Mouse (Mus musculus): ENCODE data around the gene Rdh16. TPM values are rescaled to one million over a fixed set of nuclear protein-coding genes. Genes with fewer than 3 reads are reported as not detected.
"Not testable (repeated sequence)": the region's sequence is repeated elsewhere in the genome, so short reads cannot be mapped to it uniquely, and the experiment has no call there.

The Rdh16 gene
- 0.04 TPM in 1 of 2 replicates, not detected in the other for polyA plus RNA-seq (2012; rRNA removed)

GRCm38 (mm10) chr10:127800891-127801290 is at the start of gene Rdh16:
Gene Rdh16 (plus strand): TSS chr10:127801152.
- 90% methylated on average over 6 of the region's 6 CpGs for WGBS
- no peak within 1 kb of the TSS for H3K4me3 ChIP-seq (ENCODE audit: extremely low read depth, insufficient read depth, insufficient read length)
- no peak for TF ChIP-seq CTCF (IDR thresholded peaks at IDR 0.05; ENCODE audit: extremely low read depth, insufficient read depth, insufficient read length, insufficient replicate concordance)
- no peak for TF ChIP-seq POLR2A (IDR thresholded peaks at IDR 0.05; ENCODE audit: low read depth, low read length)
- no peaks in the 10 kb centered on the region for H3K27me3 ChIP-seq (ENCODE audit: control insufficient read depth, insufficient read depth, low read length)
- H3K27ac ChIP-seq (ENCODE audit: insufficient read depth, low read length): no peak within 1 kb of the TSS
- H3K36me3 ChIP-seq (ENCODE audit: control insufficient read depth, insufficient read depth, low read length): no peaks in the 10 kb centered on the region
- no peaks in the 10 kb centered on the region for H3K4me1 ChIP-seq (ENCODE audit: control insufficient read depth, insufficient read depth, insufficient read length)
- no peak for DNase-seq (ENCODE audit: low read depth in 1 of 2, low spot score in 2 of 2)

GRCm38 (mm10) chr10:127751548-127751947 is 49.4 kb upstream of the Rdh16 start, which contains the start of gene Gpr182:
Gene Gpr182 (minus strand): TSS chr10:127751732.
- 68% methylated on average over 8 of the region's 8 CpGs for WGBS
- DNase-seq (ENCODE audit: low read depth in 1 of 2, low spot score in 2 of 2): no peak
- TF ChIP-seq CTCF (IDR thresholded peaks at IDR 0.05; ENCODE audit: extremely low read depth, insufficient read depth, insufficient read length, insufficient replicate concordance) (no peak), POLR2A (IDR thresholded peaks at IDR 0.05; ENCODE audit: low read depth, low read length) (no peak)
- Histone ChIP-seq H3K27ac (ENCODE audit: insufficient read depth, low read length) (no peak within 1 kb of the TSS; the same call in 1 of the 2 replicates), H3K4me1 (ENCODE audit: control insufficient read depth, insufficient read depth, insufficient read length) (no peaks in the 10 kb centered on the region), H3K4me3 (ENCODE audit: extremely low read depth, insufficient read depth, insufficient read length) (peak within 1 kb of the TSS; percentile 21; the same call in 1 of the 2 replicates), H3K27me3 (ENCODE audit: control insufficient read depth, insufficient read depth, low read length) (no peaks in the 10 kb centered on the region), H3K36me3 (ENCODE audit: control insufficient read depth, insufficient read depth, low read length) (0 out of 2 replicates have a peak, but pooled peaks cover 3% of the 10 kb centered on the region)

DNA sequence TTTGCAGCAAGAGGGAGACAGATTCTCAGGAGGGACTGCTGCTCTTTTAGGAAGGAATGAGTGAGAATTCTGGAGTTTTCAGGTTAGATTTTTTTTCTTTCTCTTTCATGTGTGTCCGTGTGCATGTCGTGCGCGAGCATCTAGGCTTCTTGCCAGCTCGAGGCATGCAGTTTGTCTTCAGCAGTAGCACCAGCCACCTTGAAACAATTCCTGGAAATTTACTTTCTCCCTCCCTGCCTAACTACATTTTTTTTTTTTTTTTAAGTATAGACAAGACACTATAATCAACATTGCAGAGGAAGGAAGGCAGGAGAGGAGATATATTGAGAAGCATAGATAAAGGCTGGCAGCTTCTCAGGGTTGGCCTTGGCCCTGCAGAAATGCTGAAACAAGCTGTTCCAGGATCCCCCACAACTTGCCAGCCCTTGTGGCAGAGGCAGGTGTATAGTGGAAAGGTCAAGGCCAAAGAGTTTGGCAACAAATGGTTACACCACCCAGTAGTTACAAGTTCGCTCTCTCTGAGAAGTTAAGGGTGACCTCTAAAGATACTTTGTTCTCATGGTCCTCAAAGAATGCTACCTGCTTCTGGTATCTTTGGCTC is 46.3 kb upstream of the Rdh16 start:
- no peaks in the 10 kb centered on the region for H3K36me3 ChIP-seq (ENCODE audit: control insufficient read depth, insufficient read depth, low read length)
- no peak for DNase-seq (ENCODE audit: low read depth in 1 of 2, low spot score in 2 of 2)
- H3K4me1 ChIP-seq (ENCODE audit: control insufficient read depth, insufficient read depth, insufficient read length): no peaks in the 10 kb centered on the region
- TF ChIP-seq CTCF (IDR thresholded peaks at IDR 0.05; ENCODE audit: extremely low read depth, insufficient read depth, insufficient read length, insufficient replicate concordance) (no peak), POLR2A (IDR thresholded peaks at IDR 0.05; ENCODE audit: low read depth, low read length) (no peak)
- WGBS: 72% methylated on average over 6 of the region's 6 CpGs
- H3K27ac ChIP-seq (ENCODE audit: insufficient read depth, low read length): no peak overlapping the region
- H3K4me3 ChIP-seq (ENCODE audit: extremely low read depth, insufficient read depth, insufficient read length): no peak overlapping the region
- H3K27me3 ChIP-seq (ENCODE audit: control insufficient read depth, insufficient read depth, low read length): no peaks in the 10 kb centered on the region

DNA sequence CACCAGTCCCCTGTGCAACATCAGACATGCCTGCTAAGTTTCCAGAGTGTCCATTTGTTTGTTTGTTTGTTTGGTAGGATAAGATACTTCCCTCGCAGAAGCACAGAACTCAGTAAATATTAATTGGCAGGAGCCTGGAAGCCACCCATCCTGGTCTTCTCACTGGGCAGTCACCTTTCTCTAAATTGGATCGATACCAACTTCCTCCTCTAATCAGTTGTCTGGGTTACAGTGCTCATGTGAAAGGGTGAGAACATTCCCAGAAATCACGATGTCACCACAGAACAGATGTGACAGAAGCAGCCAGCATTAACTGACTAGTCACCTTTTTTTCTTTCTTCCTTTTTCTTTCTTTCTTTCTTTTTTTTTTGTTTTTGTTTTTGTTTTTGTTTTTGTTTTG is 45.7 kb upstream of the Rdh16 start:
- Histone ChIP-seq H3K27ac (ENCODE audit: insufficient read depth, low read length) (no peak overlapping the region), H3K27me3 (ENCODE audit: control insufficient read depth, insufficient read depth, low read length) (no peaks in the 10 kb centered on the region), H3K4me3 (ENCODE audit: extremely low read depth, insufficient read depth, insufficient read length) (no peak overlapping the region), H3K36me3 (ENCODE audit: control insufficient read depth, insufficient read depth, low read length) (no peaks in the 10 kb centered on the region), H3K4me1 (ENCODE audit: control insufficient read depth, insufficient read depth, insufficient read length) (no peaks in the 10 kb centered on the region)
- WGBS: 56% methylated on average over 3 of the region's 3 CpGs
- TF ChIP-seq CTCF (IDR thresholded peaks at IDR 0.05; ENCODE audit: extremely low read depth, insufficient read depth, insufficient read length, insufficient replicate concordance) (no peak), POLR2A (IDR thresholded peaks at IDR 0.05; ENCODE audit: low read depth, low read length) (no peak)
- no peak for DNase-seq (ENCODE audit: low read depth in 1 of 2, low spot score in 2 of 2)

GRCm38 (mm10) chr10:127755770-127756468 is 45.0 kb upstream of the Rdh16 start:
- no peaks in the 10 kb centered on the region for H3K4me1 ChIP-seq (ENCODE audit: control insufficient read depth, insufficient read depth, insufficient read length)
- no peak for DNase-seq (ENCODE audit: low read depth in 1 of 2, low spot score in 2 of 2)
- no peaks in the 10 kb centered on the region for H3K27me3 ChIP-seq (ENCODE audit: control insufficient read depth, insufficient read depth, low read length)
- TF ChIP-seq CTCF (IDR thresholded peaks at IDR 0.05; ENCODE audit: extremely low read depth, insufficient read depth, insufficient read length, insufficient replicate concordance) (no peak), POLR2A (IDR thresholded peaks at IDR 0.05; ENCODE audit: low read depth, low read length) (no peak)
- WGBS: 53% methylated on average over 18 of the region's 18 CpGs
- no peaks in the 10 kb centered on the region for H3K36me3 ChIP-seq (ENCODE audit: control insufficient read depth, insufficient read depth, low read length)
- no peak overlapping the region for H3K27ac ChIP-seq (ENCODE audit: insufficient read depth, low read length)
- H3K4me3 ChIP-seq (ENCODE audit: extremely low read depth, insufficient read depth, insufficient read length): no peak overlapping the region

DNA sequence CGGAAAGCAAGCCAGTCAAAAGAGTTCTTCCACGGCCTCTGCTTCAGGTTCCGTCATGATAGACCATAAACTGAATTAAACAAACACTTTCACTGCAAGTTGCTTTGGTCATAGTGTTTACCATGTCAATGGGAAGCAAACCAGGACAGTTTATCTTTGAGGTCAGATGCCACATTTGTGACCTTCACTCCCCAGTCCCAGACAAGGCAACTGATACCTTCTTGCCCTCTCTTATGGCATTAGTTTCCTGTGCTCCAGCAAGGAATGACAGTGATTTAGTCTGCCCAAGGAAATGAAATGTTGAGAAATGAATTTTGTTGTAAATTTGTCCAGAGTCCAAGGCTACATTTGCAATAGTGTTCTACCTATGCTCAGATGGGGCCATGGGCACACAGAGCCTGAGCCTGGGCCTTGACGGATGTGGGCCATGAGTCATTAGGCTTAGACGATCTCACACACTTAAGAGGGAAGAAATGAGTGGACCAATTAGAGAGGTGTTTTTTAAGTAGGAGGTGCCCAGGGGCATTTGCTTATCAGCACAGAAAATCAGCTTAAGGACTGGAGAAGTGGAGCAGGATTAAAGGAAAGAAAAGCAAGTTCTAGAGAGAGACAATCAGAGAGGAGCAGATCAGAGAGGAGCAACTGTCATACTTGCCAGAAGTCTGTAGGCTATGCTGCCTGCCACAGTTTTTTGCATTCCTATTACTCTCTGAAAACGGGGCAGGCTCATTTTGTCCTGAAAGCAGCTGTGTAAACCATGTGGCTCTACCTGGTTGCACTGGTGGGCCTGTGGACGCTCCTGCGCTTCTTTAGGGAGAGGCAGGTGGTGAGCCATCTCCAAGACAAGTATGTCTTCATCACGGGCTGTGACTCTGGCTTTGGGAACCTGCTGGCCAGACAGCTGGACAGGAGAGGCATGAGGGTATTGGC is 41.5 kb upstream of the Rdh16 start, which contains the start of the genes Rdh1 and Rdh16f1:
Gene Rdh1, plus strand, starts transcription at position 541 of the 930 bp plus-strand sequence.
Gene Rdh16f1, plus strand, starts transcription at position 607 of the 930 bp plus-strand sequence.
- DNase-seq (ENCODE audit: low read depth in 1 of 2, low spot score in 2 of 2): peak in 1 of 2 experiments; percentile 1
- Histone ChIP-seq H3K27ac (ENCODE audit: insufficient read depth, low read length) (no peak within 1 kb of the TSS), H3K4me1 (ENCODE audit: control insufficient read depth, insufficient read depth, insufficient read length) (no peaks in the 10 kb centered on the region), H3K27me3 (ENCODE audit: control insufficient read depth, insufficient read depth, low read length) (no peaks in the 10 kb centered on the region), H3K4me3 (ENCODE audit: extremely low read depth, insufficient read depth, insufficient read length) (no peak within 1 kb of the TSS), H3K36me3 (ENCODE audit: control insufficient read depth, insufficient read depth, low read length) (no peaks in the 10 kb centered on the region)
- WGBS: 77% methylated on average over 9 of the region's 9 CpGs
- TF ChIP-seq CTCF (IDR thresholded peaks at IDR 0.05; ENCODE audit: extremely low read depth, insufficient read depth, insufficient read length, insufficient replicate concordance) (no peak), POLR2A (IDR thresholded peaks at IDR 0.05; ENCODE audit: low read depth, low read length) (no peak)

- H3K4me3 ChIP-seq (ENCODE audit: extremely low read depth, insufficient read depth, insufficient read length); H3K27me3 ChIP-seq (ENCODE audit: control insufficient read depth, insufficient read depth, low read length); DNase-seq (ENCODE audit: low read depth in 1 of 2, low spot score in 2 of 2); H3K27ac ChIP-seq (ENCODE audit: insufficient read depth, low read length); H3K4me1 ChIP-seq (ENCODE audit: control insufficient read depth, insufficient read depth, insufficient read length); H3K36me3 ChIP-seq (ENCODE audit: control insufficient read depth, insufficient read depth, low read length): not testable (repeated sequence)
- 83% methylated on average over 10 of the region's 10 CpGs for WGBS
These were observed 38.0 kb upstream of the Rdh16 start for GRCm38 (mm10) chr10:127762926-127763325.
